Mouse (Mus musculus) adrenal gland, postnatal 4 days (tissue): ENCODE results near the gene Adtrp. TPM values are rescaled to one million over a fixed set of nuclear protein-coding genes. Genes with fewer than 3 reads are reported as not detected.

ENCODE experiments used
- DNase-seq, 2 experiments: peaks; one replicate each; pipeline ENCODE4 v3.0.0; 2021 to 2022; ENCODE audit warnings: low spot score in 2 of 2, mixed read lengths in 2 of 2
- total RNA-seq, 2 experiments: library from RNA; stranded (reverse); gene quantifications; 2 replicates each; pipeline ENCODE4 v1.2.3; 2021

The Adtrp gene
- total RNA-seq, 2 experiments from 2014 or later = 5.5 to 12.7 TPM

DNA sequence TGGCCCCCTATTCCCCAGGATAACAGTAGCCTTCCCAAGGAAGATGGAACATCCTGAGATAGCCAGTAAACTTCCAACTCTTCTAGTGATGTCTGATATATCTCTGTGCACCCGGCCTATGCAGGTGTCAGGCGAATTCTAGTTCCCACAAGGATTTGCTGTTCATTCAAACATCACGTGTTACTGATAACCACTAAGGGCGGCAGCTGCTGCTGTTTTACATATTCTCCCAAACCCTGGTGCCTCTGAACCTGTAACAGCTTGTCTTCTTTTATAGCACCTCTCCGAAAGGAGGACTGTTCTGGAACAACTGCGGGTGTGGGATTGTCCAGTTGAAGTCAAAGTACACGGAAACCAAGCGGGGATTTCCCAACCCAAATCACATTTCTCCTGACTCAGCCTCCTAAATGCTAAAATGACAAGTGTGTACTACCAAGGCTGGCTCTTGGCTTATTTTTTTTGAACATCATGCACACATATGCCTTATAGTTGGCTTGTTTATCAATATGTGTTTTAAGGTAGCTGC is 13.8 kb downstream of the Adtrp start:
- DNase-seq = no peak

GRCm38 (mm10) chr13:41828296-41828754 is 19.2 kb downstream of the Adtrp start:
- DNase-seq = no peak

GRCm38 (mm10) chr13:41827581-41827980 is 19.9 kb downstream of the Adtrp start:
- no peak for DNase-seq

DNA sequence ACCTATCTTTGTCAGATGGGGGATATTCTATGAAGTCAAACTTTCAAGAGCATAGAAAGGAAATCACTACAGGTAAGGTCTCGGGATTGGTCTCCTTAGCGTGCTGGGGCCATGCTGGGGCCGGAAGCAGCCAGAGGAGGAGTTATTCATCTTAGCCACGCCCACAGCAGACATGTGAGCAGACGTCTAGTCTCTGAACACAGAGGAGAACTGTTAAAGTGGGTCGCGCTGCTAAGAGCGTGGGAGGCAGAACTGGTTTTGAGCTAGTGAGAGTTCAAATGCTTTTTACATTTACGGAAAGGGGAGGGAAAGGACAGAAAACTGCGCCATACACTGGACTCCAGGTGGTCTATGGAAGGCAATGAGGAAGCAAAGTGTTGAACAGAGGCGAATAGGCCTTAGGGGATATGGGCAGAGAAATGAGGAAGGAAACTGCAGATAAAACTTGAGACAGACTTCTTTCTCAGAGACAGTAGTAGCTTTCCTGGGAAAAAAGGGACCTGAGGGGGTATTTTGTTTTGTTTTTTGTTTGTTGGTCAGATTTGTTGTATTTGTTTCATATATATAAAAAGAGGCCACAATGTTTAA is 22.0 kb downstream of the Adtrp start:
- no peak for DNase-seq

- no peak for DNase-seq
Measured at GRCm38 (mm10) chr13:41823077-41823476, 24.4 kb downstream of the Adtrp start.

GRCm38 (mm10) chr13:41822617-41823016 is 24.9 kb downstream of the Adtrp start:
- DNase-seq = no peak

- no peak for DNase-seq
Measured at GRCm38 (mm10) chr13:41822091-41822490, 25.4 kb downstream of the Adtrp start.

DNA sequence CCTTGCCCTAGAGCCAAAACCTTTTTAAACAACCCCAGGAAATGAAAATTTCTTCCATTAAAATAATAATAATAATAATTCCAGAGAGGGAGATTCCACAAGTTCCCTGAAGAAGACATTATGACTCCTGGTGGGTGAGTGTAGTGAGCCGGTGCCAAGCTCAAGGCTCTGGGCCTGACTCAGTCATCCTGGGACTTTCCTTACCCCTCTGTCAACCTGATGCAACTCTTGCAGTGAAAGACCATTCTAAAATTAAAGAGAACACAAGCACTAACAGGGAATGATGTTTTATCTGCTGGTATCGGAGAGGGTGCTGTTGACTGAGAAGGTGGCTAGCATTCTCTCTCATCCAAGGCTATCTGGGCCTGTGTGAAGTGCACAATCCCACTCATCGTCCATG is 26.5 kb downstream of the Adtrp start:
- no peak for DNase-seq

DNA sequence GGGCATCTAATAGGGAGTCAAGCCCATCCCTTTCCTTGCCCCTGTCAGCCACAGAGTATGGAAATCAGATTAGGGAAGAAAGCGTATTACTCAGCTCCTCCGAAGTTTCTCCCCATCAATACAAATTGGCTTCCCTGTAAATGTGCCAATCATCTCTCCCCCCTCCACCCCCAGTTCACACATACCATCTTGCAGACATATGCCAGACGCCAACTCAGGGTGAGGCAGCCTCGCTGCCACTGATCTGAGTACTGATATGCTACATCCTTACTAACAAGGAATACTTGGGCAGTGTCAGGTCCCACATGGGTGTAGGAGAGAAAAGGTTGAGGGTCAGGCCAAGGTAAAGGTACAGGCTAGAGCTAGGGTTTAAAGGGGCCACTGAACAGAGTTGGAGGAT is 27.6 kb downstream of the Adtrp start:
- no peak for DNase-seq

- DNase-seq = no peak
Measured at GRCm38 (mm10) chr13:41819484-41819883, 28.0 kb downstream of the Adtrp start.

DNA sequence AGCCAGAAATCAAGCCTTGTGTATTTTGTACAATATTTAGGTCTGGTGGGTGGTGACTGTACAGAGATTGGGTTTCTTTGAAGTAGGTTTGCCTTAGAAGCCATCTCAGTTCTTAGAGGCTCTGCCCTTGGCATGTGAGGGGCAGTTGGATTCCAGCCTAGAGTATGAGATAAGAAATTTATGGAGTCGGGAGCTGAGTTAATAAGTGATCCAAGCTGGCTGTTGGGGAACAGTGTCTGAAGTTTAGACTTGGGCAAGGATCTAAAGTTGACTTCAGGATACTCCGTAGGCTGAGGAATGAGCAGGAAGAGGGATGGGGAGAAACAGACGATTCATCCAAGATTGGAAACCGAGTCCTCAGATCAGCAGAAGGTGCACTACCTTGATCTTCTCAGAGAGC is 29.9 kb downstream of the Adtrp start:
- no peak for DNase-seq

GRCm38 (mm10) chr13:41816643-41817042 is 30.8 kb downstream of the Adtrp start:
- no peak for DNase-seq

- DNase-seq = no peak
Measured at GRCm38 (mm10) chr13:41810776-41811175, 36.7 kb downstream of the Adtrp start.

DNA sequence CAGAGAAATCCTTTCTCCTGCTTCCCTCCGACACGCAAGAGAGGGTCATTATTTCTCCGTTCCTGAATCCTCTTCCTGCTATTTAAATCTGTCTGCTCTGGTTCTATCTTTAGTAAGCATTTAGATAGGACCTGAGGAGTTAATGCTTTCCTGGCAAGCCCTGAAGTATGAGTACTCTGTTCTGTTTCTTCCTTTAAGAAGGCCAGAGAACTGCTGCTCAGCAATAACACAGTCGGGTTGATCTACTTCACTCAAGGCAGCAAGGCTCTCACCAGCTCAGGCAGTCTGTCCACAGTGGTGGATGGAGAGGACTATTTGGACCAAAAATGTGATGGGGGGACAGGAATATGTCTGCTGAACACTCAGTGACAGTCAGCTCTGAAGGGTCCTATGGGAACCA is 39.7 kb downstream of the Adtrp start:
- no peak for DNase-seq

DNA sequence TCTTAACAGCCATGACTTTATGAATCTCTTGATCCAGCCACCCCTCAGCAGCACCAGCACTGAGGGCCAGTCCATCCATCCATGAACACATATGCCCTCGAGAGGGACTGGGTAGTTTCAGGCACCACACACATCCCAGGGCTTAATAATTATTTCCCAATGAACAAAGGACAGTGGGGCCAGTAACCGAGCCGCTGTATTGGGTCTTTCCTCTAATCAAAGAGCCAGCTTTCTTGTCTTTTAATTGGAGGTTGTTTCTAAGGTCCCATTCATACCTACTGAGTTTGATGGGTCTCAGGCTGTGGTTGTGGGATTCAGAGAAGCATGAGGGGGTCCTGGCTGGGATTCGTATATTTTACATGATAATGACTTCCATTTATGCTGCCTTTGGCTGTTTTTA is 40.2 kb downstream of the Adtrp start:
- DNase-seq = no peak

DNA sequence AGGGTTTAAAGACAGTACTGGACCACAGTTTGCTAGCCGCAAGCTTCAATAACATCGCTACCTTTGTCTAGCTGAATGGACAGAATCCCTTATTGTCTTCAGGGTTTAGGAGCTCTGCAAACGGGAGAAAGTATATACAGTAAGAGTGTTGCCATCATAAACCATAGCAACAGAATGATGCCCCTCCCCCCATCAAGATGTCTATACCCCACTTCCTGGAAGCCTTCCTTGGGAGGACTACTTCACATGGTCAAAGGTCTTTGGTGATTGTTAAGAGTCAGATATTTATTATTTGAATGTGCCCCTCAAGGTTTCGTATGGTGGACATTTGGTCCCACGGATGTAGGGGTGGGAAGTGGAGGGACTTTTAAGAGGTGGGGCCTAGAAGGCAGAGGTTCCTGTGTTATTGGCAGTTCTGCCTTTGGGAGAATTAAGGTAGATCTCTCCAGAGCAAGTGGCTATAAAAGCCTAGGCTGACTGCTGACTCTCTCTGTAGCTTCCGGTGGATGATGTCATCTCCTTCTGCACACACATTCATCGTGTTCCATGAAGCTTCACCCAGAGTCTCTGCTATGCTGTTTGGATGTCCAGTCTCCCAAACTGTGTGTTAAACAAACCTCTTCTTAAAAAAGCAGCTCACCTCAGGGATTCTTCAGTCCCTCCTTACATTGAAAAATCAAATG is 42.2 kb downstream of the Adtrp start:
- DNase-seq = no peak

DNA sequence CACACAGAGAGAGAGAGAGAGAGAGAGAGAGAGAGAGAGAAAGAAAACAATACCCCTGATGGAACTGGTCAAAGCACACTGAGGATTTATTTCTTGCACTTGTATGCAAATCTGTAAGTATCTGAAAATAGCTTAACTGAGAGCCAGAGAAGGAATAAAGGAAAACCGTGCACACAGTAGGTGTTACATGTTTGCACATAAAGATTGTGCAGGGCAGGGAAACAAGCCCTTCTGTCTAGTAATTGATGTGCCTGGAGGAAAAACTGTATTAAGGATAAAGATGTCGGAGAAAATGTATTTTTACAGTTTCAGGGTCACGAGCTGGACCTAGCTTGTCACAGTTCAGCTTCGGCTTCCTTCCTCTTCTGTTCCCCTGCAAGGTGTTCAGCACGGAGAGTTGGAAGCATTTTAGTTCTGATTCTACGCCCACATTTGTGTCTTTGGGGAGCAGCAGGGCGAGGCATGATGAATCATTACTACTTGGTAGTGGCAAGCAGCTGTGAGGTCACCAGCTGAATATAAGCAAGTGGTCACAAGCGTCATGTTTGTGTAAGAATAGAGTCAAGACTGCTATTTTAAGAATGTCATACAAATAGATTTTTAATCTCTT is 43.7 kb downstream of the Adtrp start:
- no peak for DNase-seq

GRCm38 (mm10) chr13:41801177-41801636 is 46.3 kb downstream of the Adtrp start:
- no peak for DNase-seq

DNA sequence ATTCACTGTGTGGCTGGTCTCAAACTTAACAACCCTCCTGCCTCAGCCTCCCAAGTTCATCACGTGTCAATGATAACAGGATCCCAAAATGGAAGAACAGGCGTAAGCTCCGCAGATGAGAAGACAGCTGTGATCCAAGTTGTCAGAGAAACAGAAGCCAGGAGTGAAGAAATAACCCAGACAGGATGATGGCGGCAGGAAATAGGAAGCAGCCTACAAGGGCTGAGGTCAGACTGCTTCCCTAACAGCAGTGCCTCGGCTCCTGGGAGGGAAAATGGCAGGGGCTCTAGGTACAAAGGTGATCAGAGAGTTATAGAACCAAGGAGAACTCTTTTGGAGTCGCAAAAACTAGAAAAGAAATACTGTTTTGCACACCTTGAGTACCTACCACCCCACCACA is 54.6 kb downstream of the Adtrp start:
- no peak for DNase-seq

DNA sequence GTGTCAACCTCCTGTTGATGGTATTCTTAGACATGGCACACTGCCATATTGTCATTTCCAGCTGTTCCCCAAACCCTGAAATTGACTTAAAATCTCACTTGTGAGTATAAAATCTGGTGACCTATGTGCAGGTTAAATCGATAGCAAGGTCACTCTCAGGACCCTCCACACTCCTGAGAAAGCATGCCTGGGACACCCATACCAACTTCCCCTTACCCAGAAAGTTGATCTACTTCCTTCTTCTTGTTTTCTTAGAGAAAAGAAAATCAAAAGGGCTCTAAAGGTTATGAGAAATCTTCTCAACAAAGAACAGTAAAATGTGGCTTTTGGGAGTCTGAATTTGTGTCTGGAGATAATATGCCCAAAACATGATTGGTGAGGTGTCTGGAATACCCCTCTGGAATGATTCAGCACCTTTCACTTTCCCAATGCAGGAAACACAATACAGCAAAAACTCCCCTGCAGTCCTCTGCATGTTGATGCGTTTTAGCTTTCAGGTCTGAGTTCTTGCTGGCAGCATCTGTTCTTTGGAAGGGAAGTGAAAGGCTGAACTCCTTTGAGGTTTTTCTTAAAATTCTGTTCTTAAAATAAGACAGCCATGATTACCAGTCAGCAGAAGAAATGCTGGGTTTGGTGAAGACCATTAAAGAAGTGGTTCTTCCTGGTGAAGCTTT is 59.5 kb downstream of the Adtrp start:
- no peak for DNase-seq

DNA sequence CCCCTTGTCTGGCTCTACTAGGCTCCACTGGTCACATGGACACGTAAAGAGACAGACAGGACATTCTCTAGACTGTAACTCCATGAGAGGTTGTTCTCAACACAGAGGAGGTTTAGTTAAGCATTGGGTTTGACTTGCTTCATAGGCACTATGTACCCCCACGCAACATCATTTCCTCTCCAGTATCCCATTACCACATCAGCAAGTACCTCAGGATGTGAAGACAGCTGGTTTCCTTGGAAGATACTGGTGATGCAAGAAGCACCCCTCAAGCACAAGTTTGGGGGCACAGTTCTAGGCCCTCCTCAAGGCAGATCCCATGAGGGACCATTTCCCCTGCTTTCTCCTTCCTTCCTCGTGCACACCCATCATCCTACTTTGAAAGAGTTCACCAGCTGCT is 60.8 kb downstream of the Adtrp start:
- DNase-seq = no peak
